Mouse (Mus musculus) E14TG2a.4 (cell line): ENCODE measurements around the gene Scoc.

Source experiments
- H3K27me3 ChIP-seq: 2 replicates; pipeline ENCODE4 v1.6.1; 2014; ENCODE audit warnings: low read length, control low read depth; ENCODE audit not compliant: insufficient read depth
- H3K36me3 ChIP-seq: 2 replicates; pipeline ENCODE4 v1.6.1; 2014; ENCODE audit warnings: low read length, control low read depth; ENCODE audit not compliant: insufficient read depth
- H3K4me1 ChIP-seq: replicated peaks from 2 replicates; pipeline ENCODE4 v1.6.1; 2014; ENCODE audit warnings: low read depth, low read length, control low read depth
- H3K4me3 ChIP-seq: replicated peaks from 2 replicates; pipeline ENCODE4 v1.5.1; 2014; ENCODE audit warnings: mild to moderate bottlenecking, low read length
- H3K9me3 ChIP-seq: 2 replicates; pipeline ENCODE4 v1.6.1; 2014; ENCODE audit warnings: low read length, control low read depth
- CTCF ChIP-seq: conservative IDR thresholded peaks from 2 replicates; pipeline ENCODE4 v1.5.1; 2014; ENCODE audit warnings: low read length
- NANOG ChIP-seq: IDR thresholded peaks from 2 replicates; pipeline ENCODE4 v1.6.1; 2014; ENCODE audit warnings: borderline replicate concordance, low read length, mixed read lengths
- POU5F1 ChIP-seq: IDR thresholded peaks from 2 replicates; pipeline ENCODE4 v1.6.1; 2014; ENCODE audit warnings: low read length, borderline replicate concordance

The Scoc gene

GRCm38 (mm10) chr8:83418805-83419516, 39.2 kb downstream of the Scoc start:
- Histone ChIP-seq H3K36me3 (no peaks in the 10 kb centered on the region), H3K9me3 (no peaks in the 10 kb centered on the region), H3K4me3 (no peak overlapping the region), H3K27me3 (no peaks in the 10 kb centered on the region), H3K4me1 (no peaks in the 10 kb centered on the region)
- TF ChIP-seq POU5F1, result no peak

GRCm38 (mm10) chr8:83417970-83418369, 40.2 kb downstream of the Scoc start:
- Histone ChIP-seq H3K4me3 (no peak overlapping the region), H3K4me1 (no peaks in the 10 kb centered on the region), H3K27me3 (no peaks in the 10 kb centered on the region), H3K9me3 (no peaks in the 10 kb centered on the region), H3K36me3 (no peaks in the 10 kb centered on the region)
- no peak for TF ChIP-seq CTCF
- no peak for TF ChIP-seq NANOG
- TF ChIP-seq POU5F1, result no peak

GRCm38 (mm10) chr8:83416878-83417277, 41.3 kb downstream of the Scoc start:
- Histone ChIP-seq H3K4me3 (no peak overlapping the region), H3K27me3 (no peaks in the 10 kb centered on the region), H3K36me3 (no peaks in the 10 kb centered on the region), H3K9me3 (no peaks in the 10 kb centered on the region), H3K4me1 (no peaks in the 10 kb centered on the region)
- TF ChIP-seq NANOG (no peak), POU5F1 (no peak), CTCF (no peak)

- H3K9me3 ChIP-seq, result no peaks in the 10 kb centered on the region
- H3K27me3 ChIP-seq, result peaks cover 5% of the 10 kb centered on the region; the same call in 1 of the 2 replicates
- H3K36me3 ChIP-seq, result no peaks in the 10 kb centered on the region
- peak overlapping the region; percentile 35; the same call in 1 of the 2 replicates for H3K4me3 ChIP-seq
- no peak for TF ChIP-seq POU5F1
- TF ChIP-seq CTCF, result no peak
- no peak for TF ChIP-seq NANOG
- H3K4me1 ChIP-seq, result peaks cover 18% of the 10 kb centered on the region
Observed at GRCm38 (mm10) chr8:83408496-83408895, 49.7 kb downstream of the Scoc start.

- TF ChIP-seq NANOG, result no peak
- TF ChIP-seq CTCF, result peak; percentile 58
- Histone ChIP-seq H3K27me3 (peaks cover 5% of the 10 kb centered on the region; the same call in 1 of the 2 replicates), H3K36me3 (no peaks in the 10 kb centered on the region), H3K4me1 (peaks cover 18% of the 10 kb centered on the region), H3K9me3 (no peaks in the 10 kb centered on the region), H3K4me3 (no peak overlapping the region)
Observed at GRCm38 (mm10) chr8:83406836-83407235, 51.4 kb downstream of the Scoc start.

GRCm38 (mm10) chr8:83405548-83405947, 52.6 kb downstream of the Scoc start:
- H3K27me3 ChIP-seq, result peaks cover 5% of the 10 kb centered on the region; the same call in 1 of the 2 replicates
- no peak overlapping the region for H3K4me3 ChIP-seq
- H3K36me3 ChIP-seq, result 0 out of 2 replicates have a peak, but pooled peaks cover under 1% of the 10 kb centered on the region

GRCm38 (mm10) chr8:83397726-83398125, 60.5 kb downstream of the Scoc start:
- Histone ChIP-seq H3K9me3 (no peaks in the 10 kb centered on the region), H3K4me3 (no peak overlapping the region), H3K27me3 (no peaks in the 10 kb centered on the region), H3K4me1 (peaks cover 26% of the 10 kb centered on the region), H3K36me3 (peaks cover 16% of the 10 kb centered on the region; the same call in 1 of the 2 replicates)
- no peak for TF ChIP-seq NANOG
- no peak for TF ChIP-seq CTCF
- no peak for TF ChIP-seq POU5F1

More at GRCm38 (mm10) chr8:83405548-83405947, 52.6 kb downstream of the Scoc start:
- Histone ChIP-seq H3K9me3 (no peaks in the 10 kb centered on the region), H3K4me1 (peaks cover 18% of the 10 kb centered on the region)
- TF ChIP-seq CTCF (no peak), NANOG (no peak), POU5F1 (no peak)

- Histone ChIP-seq H3K4me3 (no peak overlapping the region), H3K9me3 (no peaks in the 10 kb centered on the region), H3K4me1 (peaks cover 35% of the 10 kb centered on the region), H3K27me3 (no peaks in the 10 kb centered on the region), H3K36me3 (peaks cover 16% of the 10 kb centered on the region; the same call in 1 of the 2 replicates)
- TF ChIP-seq POU5F1, result no peak
- no peak for TF ChIP-seq NANOG
- TF ChIP-seq CTCF, result no peak
Observed at GRCm38 (mm10) chr8:83396680-83397079, 61.5 kb downstream of the Scoc start.

- peaks cover 50% of the 10 kb centered on the region for H3K4me1 ChIP-seq
- H3K4me3 ChIP-seq, result no peak overlapping the region
- H3K9me3 ChIP-seq, result no peaks in the 10 kb centered on the region
- TF ChIP-seq NANOG, result no peak
- no peak for TF ChIP-seq POU5F1
- no peak for TF ChIP-seq CTCF
- 0 out of 2 replicates have a peak, but pooled peaks cover 6% of the 10 kb centered on the region for H3K27me3 ChIP-seq
- H3K36me3 ChIP-seq, result peaks cover 7% of the 10 kb centered on the region; the same call in 1 of the 2 replicates
Observed at GRCm38 (mm10) chr8:83394325-83394724, 63.9 kb downstream of the Scoc start.
